Mouse (Mus musculus): ENCODE data around the gene Atp5h.

DNA sequence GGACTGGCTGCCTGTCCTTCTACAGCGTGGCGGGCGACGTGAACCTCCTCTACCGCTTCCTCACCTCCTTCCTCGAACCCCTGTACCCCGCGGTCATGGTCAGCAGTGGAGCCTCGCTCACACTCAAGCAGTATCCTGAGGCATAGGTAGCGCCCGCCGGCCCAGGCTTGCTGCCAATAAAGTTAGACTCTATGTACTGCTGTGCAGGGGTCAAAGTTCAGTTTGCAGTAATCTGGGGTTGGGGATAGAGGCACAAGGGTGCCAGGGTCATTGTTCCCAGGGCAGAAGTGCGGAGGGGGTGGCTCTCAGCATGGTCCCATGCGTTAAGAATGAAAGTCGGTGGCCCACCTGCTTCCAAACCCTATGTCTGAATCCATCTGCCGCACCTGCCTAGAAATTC is 28.3 kb upstream of the Atp5h start:
- TF ChIP-seq CTCF (IDR thresholded peaks at IDR 0.05; ENCODE audit: extremely low read depth, insufficient read depth, low read length), result no peak
- no peak for TF ChIP-seq POLR2A (IDR thresholded peaks at IDR 0.05; ENCODE audit: extremely low read depth, insufficient read depth, low read length)
